In genomic region chrX:7915669-7916068, GRCm38 (mm10) we compare ENCODE assay signal across 19 mouse cellular contexts. TPM values are rescaled to one million over a fixed set of nuclear protein-coding genes. Genes with fewer than 3 reads are reported as not detected.
A peak's percentile ranks its signal among the peaks of the same experiment; 100 is the strongest.
DNase-seq lines count a peak whose midpoint lies in the region; ATAC-seq and TF ChIP-seq lines count a peak whose summit lies in the region.
"Not testable (repeated sequence)": the region's sequence is repeated elsewhere in the genome, so short reads cannot be mapped to it uniquely, and the experiment has no call there.
"Had no signal": no experiment of that assay in that cellular context is flagged by ENCODE, and none has a peak within 500 bp of the region (broad histone marks: within the 10 kb centered on the region; RNA-seq: fewer than 3 reads in every experiment).

No protein-coding gene starts in this region.

- not testable (repeated sequence) for TF ChIP-seq CTCF in heart, postnatal 0 days (IDR thresholded peaks at IDR 0.05; ENCODE audit: low read depth)
- TF ChIP-seq CTCF in stomach, postnatal 0 days (IDR thresholded peaks at IDR 0.05; ENCODE audit: low read depth) = peak; percentile 52

- H3K4me1 ChIP-seq in heart, postnatal 0 days (ENCODE audit: control insufficient read depth, insufficient read depth); liver, embryonic 13.5 days (replicated peaks); stomach, postnatal 0 days (replicated peaks; ENCODE audit: control insufficient read depth, insufficient read depth): not testable (repeated sequence)

- not testable (repeated sequence) for H3K4me2 ChIP-seq in heart, postnatal 0 days (ENCODE audit: low read depth, low read length); liver, embryonic 13.5 days; stomach, postnatal 0 days (replicated peaks; ENCODE audit: low read depth)

- 11% methylated on average over 3 of the region's 3 CpGs for whole genome bisulfite sequencing in heart, postnatal 0 days
- WGBS in liver, embryonic 13.5 days (ENCODE audit: insufficient replicate concordance) = 14% methylated on average over 3 of the region's 3 CpGs
- 27% methylated on average over 3 of the region's 3 CpGs for WGBS in stomach, postnatal 0 days

- H3K9ac ChIP-seq in heart, postnatal 0 days (replicated peaks; ENCODE audit: low read depth, low read length); liver, embryonic 13.5 days; stomach, postnatal 0 days (ENCODE audit: low read length): not testable (repeated sequence)

- H3K4me3 ChIP-seq in heart, postnatal 0 days (ENCODE audit: low read depth, low read length); liver, embryonic 13.5 days (replicated peaks); stomach, postnatal 0 days (ENCODE audit: low read depth, low read length): not testable (repeated sequence)

- H3K36me3 ChIP-seq in heart, postnatal 0 days (replicated peaks; ENCODE audit: control insufficient read depth, insufficient read depth, low read length); liver, embryonic 13.5 days; stomach, postnatal 0 days (ENCODE audit: control insufficient read depth, insufficient read depth, low read length): not testable (repeated sequence)

- ATAC-seq in heart, postnatal 0 days (ENCODE audit: insufficient read depth, low read depth) = 0 out of 2 replicates have a peak, but pooled peaks have one; percentile 57
- not testable (repeated sequence) for ATAC-seq in liver, embryonic 13.5 days (ENCODE audit: low read depth); stomach, postnatal 0 days (ENCODE audit: low FRiP score, low TSS enrichment)
- peak; percentile 82 for ATAC-seq in megakaryocyte-erythroid progenitor cell, adult 5-6 weeks (replicated peaks; ENCODE audit: low FRiP score, low TSS enrichment, poor library complexity, severe bottlenecking)

- peaks cover 14% of the 10 kb centered on the region for H3K27me3 ChIP-seq in heart, postnatal 0 days (ENCODE audit: control insufficient read depth, insufficient read depth, low read length)
- H3K27me3 ChIP-seq in liver, embryonic 13.5 days = peaks cover 25% of the 10 kb centered on the region
- H3K27me3 ChIP-seq in stomach, postnatal 0 days (ENCODE audit: control insufficient read depth, insufficient read depth, low read length) = not testable (repeated sequence)

- DNase-seq in B cell, adult 2 months = peak; percentile 46 to 47
- peak; percentile 31 to 81 for DNase-seq in adrenal gland, adult (ENCODE audit: inconsistent age in 2 of 2, low spot score in 1 of 2)
- DNase-seq in cerebellum, postnatal 36 days = peak; percentile 18 to 50
- not testable (repeated sequence) for DNase-seq in heart, postnatal 0 days (ENCODE audit: low spot score); stomach, postnatal 0 days (ENCODE audit: low spot score)
- peak; percentile 49 for DNase-seq in kidney, adult 9 months
- peak; percentile 15 for DNase-seq in liver, embryonic 13.5 days

- not testable (repeated sequence) for H3K27ac ChIP-seq in heart, postnatal 0 days (ENCODE audit: low read depth); liver, embryonic 13.5 days; stomach, postnatal 0 days (replicated peaks)

- not testable (repeated sequence) for H3K9me3 ChIP-seq in heart, postnatal 0 days (replicated peaks; ENCODE audit: control insufficient read depth, low read length); liver, embryonic 13.5 days (replicated peaks); stomach, postnatal 0 days (ENCODE audit: control insufficient read depth, low read length)

- TF ChIP-seq EP300 in heart, postnatal 0 days (IDR thresholded peaks at IDR 0.05; ENCODE audit: low read depth); stomach, postnatal 0 days (optimal IDR thresholded peaks at IDR 0.05): not testable (repeated sequence)

RNA-seq across cellular contexts. Expression of gene Pcsk1n, which starts 4.0 kb away (rescaled TPM):
- total RNA-seq in heart, postnatal 0 days (2014; rRNA removed; ENCODE audit: low replicate concordance) = not detected in 2 replicates
- 0.05 and 0.33 TPM in 2 replicates for polyA plus RNA-seq in heart, postnatal 0 days (2015; fragmentation: Nextera tagmentation; extraction: Ambion mirVana)
- polyA plus RNA-seq in liver, embryonic 13.5 days (2015; fragmentation: Nextera tagmentation; extraction: Ambion mirVana) = 0.18 and 0.19 TPM in 2 replicates
- not detected in 2 replicates for total RNA-seq in megakaryocyte-erythroid progenitor cell, adult 5-6 weeks (2014; fragmentation: Nextera tagmentation)
- not detected in 2 replicates for total RNA-seq in megakaryocyte-erythroid progenitor cell, adult 5-6 weeks (2017)
- 12.0 and 12.2 TPM in 2 replicates for polyA plus RNA-seq in stomach, postnatal 0 days (2015; fragmentation: Nextera tagmentation; extraction: Ambion mirVana)

RNA-seq across cellular contexts. Expression of gene Gm10490, which starts 6.3 kb away (rescaled TPM):
- total RNA-seq in heart, postnatal 0 days (2014; rRNA removed; ENCODE audit: low replicate concordance) = not detected in 2 replicates
- not detected in 2 replicates for polyA plus RNA-seq in heart, postnatal 0 days (2015; fragmentation: Nextera tagmentation; extraction: Ambion mirVana)
- polyA plus RNA-seq in liver, embryonic 13.5 days (2015; fragmentation: Nextera tagmentation; extraction: Ambion mirVana) = not detected in 2 replicates
- total RNA-seq in megakaryocyte-erythroid progenitor cell, adult 5-6 weeks (2014; fragmentation: Nextera tagmentation) = not detected in 2 replicates
- not detected in 2 replicates for total RNA-seq in megakaryocyte-erythroid progenitor cell, adult 5-6 weeks (2017)
- not detected in 2 replicates for polyA plus RNA-seq in stomach, postnatal 0 days (2015; fragmentation: Nextera tagmentation; extraction: Ambion mirVana)
- total RNA-seq: gastrocnemius, postnatal 10 days had no signal
- polyA plus RNA-seq: embryonic facial prominence, embryonic 13.5 days; forebrain, embryonic 13.5 days; heart, embryonic 11.5 days; hindbrain, embryonic 12.5 days; kidney, embryonic 15.5 days; limb, embryonic 11.5 days; lung, embryonic 15.5 days; neural tube, embryonic 15.5 days had no signal

RNA-seq across cellular contexts. Expression of gene Gm10491, which starts 8.0 kb away (rescaled TPM):
- total RNA-seq in heart, postnatal 0 days (2014; rRNA removed; ENCODE audit: low replicate concordance) = not detected in 2 replicates
- not detected in 2 replicates for polyA plus RNA-seq in heart, postnatal 0 days (2015; fragmentation: Nextera tagmentation; extraction: Ambion mirVana)
- not detected in 2 replicates for polyA plus RNA-seq in liver, embryonic 13.5 days (2015; fragmentation: Nextera tagmentation; extraction: Ambion mirVana)
- not detected in 2 replicates for total RNA-seq in megakaryocyte-erythroid progenitor cell, adult 5-6 weeks (2014; fragmentation: Nextera tagmentation)
- not detected in 2 replicates for total RNA-seq in megakaryocyte-erythroid progenitor cell, adult 5-6 weeks (2017)
- polyA plus RNA-seq in stomach, postnatal 0 days (2015; fragmentation: Nextera tagmentation; extraction: Ambion mirVana) = not detected in 2 replicates
- total RNA-seq: gastrocnemius, postnatal 10 days; layer of hippocampus, postnatal 36 days had no signal
- polyA plus RNA-seq: embryonic facial prominence, embryonic 13.5 days; forebrain, embryonic 13.5 days; heart, embryonic 11.5 days; hindbrain, embryonic 12.5 days; kidney, embryonic 15.5 days; limb, embryonic 11.5 days; lung, embryonic 15.5 days; midbrain, embryonic 15.5 days; neural tube, embryonic 15.5 days had no signal

RNA-seq across cellular contexts. Expression of gene Eras, which starts 12.7 kb away (rescaled TPM):
- not detected in 2 replicates for total RNA-seq in heart, postnatal 0 days (2014; rRNA removed; ENCODE audit: low replicate concordance)
- polyA plus RNA-seq in heart, postnatal 0 days (2015; fragmentation: Nextera tagmentation; extraction: Ambion mirVana) = not detected in 2 replicates
- not detected in 2 replicates for polyA plus RNA-seq in liver, embryonic 13.5 days (2015; fragmentation: Nextera tagmentation; extraction: Ambion mirVana)
- total RNA-seq in megakaryocyte-erythroid progenitor cell, adult 5-6 weeks (2014; fragmentation: Nextera tagmentation) = not detected in 2 replicates
- total RNA-seq in megakaryocyte-erythroid progenitor cell, adult 5-6 weeks (2017) = not detected in 2 replicates
- polyA plus RNA-seq in stomach, postnatal 0 days (2015; fragmentation: Nextera tagmentation; extraction: Ambion mirVana) = not detected in 2 replicates
- total RNA-seq: gastrocnemius, postnatal 10 days; layer of hippocampus, postnatal 36 days had no signal
- polyA plus RNA-seq: embryonic facial prominence, embryonic 13.5 days; forebrain, embryonic 13.5 days; heart, embryonic 11.5 days; hindbrain, embryonic 12.5 days; kidney, embryonic 15.5 days; limb, embryonic 11.5 days; lung, embryonic 15.5 days; midbrain, embryonic 15.5 days had no signal

RNA-seq across cellular contexts. Expression of gene Timm17b, which starts 16.5 kb away (rescaled TPM):
- 37.7 and 46.4 TPM in 2 replicates for total RNA-seq in heart, postnatal 0 days (2014; rRNA removed; ENCODE audit: low replicate concordance)
- polyA plus RNA-seq in heart, postnatal 0 days (2015; fragmentation: Nextera tagmentation; extraction: Ambion mirVana) = 91.3 and 99.7 TPM in 2 replicates
- 96.5 and 97.0 TPM in 2 replicates for polyA plus RNA-seq in liver, embryonic 13.5 days (2015; fragmentation: Nextera tagmentation; extraction: Ambion mirVana)
- 71.7 and 112 TPM in 2 replicates for total RNA-seq in megakaryocyte-erythroid progenitor cell, adult 5-6 weeks (2014; fragmentation: Nextera tagmentation)
- 61.4 and 61.5 TPM in 2 replicates for total RNA-seq in megakaryocyte-erythroid progenitor cell, adult 5-6 weeks (2017)
- 85.6 and 90.5 TPM in 2 replicates for polyA plus RNA-seq in stomach, postnatal 0 days (2015; fragmentation: Nextera tagmentation; extraction: Ambion mirVana)
